In the genomic region with DNA sequence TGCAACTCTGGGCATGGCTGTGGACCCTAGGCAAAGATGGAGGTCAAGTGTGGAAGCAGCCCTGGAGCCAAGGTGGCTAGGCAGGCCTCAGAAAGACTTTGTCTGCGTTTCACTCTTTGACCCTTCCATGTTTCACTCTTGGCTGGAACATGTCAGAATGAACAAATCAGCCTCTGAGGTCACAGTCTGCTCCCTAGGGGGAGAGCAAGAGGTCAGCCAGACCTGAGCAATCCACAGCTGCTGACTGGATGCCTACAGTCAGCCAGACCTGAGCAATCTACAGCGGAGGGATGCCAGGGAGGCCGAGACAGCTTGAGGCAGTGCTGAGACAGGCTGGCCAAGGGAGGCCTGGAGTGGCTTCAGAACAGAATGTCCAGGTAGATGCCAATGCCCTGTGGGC, we compare ENCODE assay signal across 9 mouse cellular contexts. TPM values are rescaled to one million over a fixed set of nuclear protein-coding genes. Genes with fewer than 3 reads are reported as not detected.
A peak's percentile ranks its signal among the peaks of the same experiment; 100 is the strongest.
DNase-seq lines count a peak whose midpoint lies in the region; ATAC-seq and TF ChIP-seq lines count a peak whose summit lies in the region.
"Had no signal": no experiment of that assay in that cellular context is flagged by ENCODE, and none has a peak within 500 bp of the region (broad histone marks: within the 10 kb centered on the region; RNA-seq: fewer than 3 reads in every experiment).

No protein-coding gene starts in this region.

- no peak overlapping the region for H3K4me3 ChIP-seq in neural tube, embryonic 15.5 days (replicated peaks)
- no peak overlapping the region for H3K4me3 ChIP-seq in embryonic facial prominence, embryonic 10.5 days
- no peak overlapping the region for H3K4me3 ChIP-seq in left cerebral cortex, adult 2 months
- H3K4me3 ChIP-seq: embryonic facial prominence, embryonic 12.5 days had no signal

- no peak for ATAC-seq in neural tube, embryonic 15.5 days (ENCODE audit: low FRiP score)

- no peak overlapping the region for H3K4me2 ChIP-seq in neural tube, embryonic 15.5 days
- H3K4me2 ChIP-seq: embryonic facial prominence, embryonic 12.5 days; hindbrain, embryonic 14.5 days had no signal

- 70% methylated on average over 3 of the region's 3 CpGs for whole genome bisulfite sequencing in neural tube, embryonic 15.5 days
- WGBS in embryonic facial prominence, embryonic 10.5 days, result 57% methylated on average over 3 of the region's 3 CpGs

- no peaks in the 10 kb centered on the region for H3K4me1 ChIP-seq in neural tube, embryonic 15.5 days
- peaks cover 47% of the 10 kb centered on the region for H3K4me1 ChIP-seq in embryonic facial prominence, embryonic 10.5 days

- DNase-seq in neural tube, embryonic 10.5 days (ENCODE audit: extremely low spot score, low spot score), result peak; percentile 49
- peak; percentile 78 for DNase-seq in embryonic facial prominence, embryonic 10.5 days (ENCODE audit: low spot score)
- peak; percentile 71 for DNase-seq in kidney, postnatal 10 days
- peak; percentile 60 for DNase-seq in yolk sac, embryonic 10.5 days (ENCODE audit: low spot score)
- DNase-seq in left cerebral cortex, adult 2 months (ENCODE audit: extremely low spot score in 1 of 2, low spot score in 2 of 2), result no peak
- DNase-seq in cerebellum, adult 9-11 months, result no peak

- no peak for TF ChIP-seq CTCF in left cerebral cortex, adult 2 months (IDR thresholded peaks at IDR 0.05)

- H3K27me3 ChIP-seq in neural tube, embryonic 15.5 days (replicated peaks), result no peaks in the 10 kb centered on the region
- no peaks in the 10 kb centered on the region for H3K27me3 ChIP-seq in embryonic facial prominence, embryonic 10.5 days (replicated peaks; ENCODE audit: low read depth, poor library complexity, severe bottlenecking)
- H3K27me3 ChIP-seq: embryonic facial prominence, embryonic 12.5 days had no signal

- intact Hi-C loops in left cerebral cortex, adult 2 months (cut with DNase I), result no loop called here

- H3K27ac ChIP-seq in neural tube, embryonic 15.5 days (replicated peaks), result no peak overlapping the region
- H3K27ac ChIP-seq in embryonic facial prominence, embryonic 10.5 days (replicated peaks), result peak overlapping the region; percentile 52
- H3K27ac ChIP-seq in left cerebral cortex, adult 2 months, result no peak overlapping the region
- H3K27ac ChIP-seq: embryonic facial prominence, embryonic 12.5 days; hindbrain, embryonic 14.5 days had no signal

- H3K9ac ChIP-seq in neural tube, embryonic 15.5 days (replicated peaks), result no peak overlapping the region
- H3K9ac ChIP-seq: embryonic facial prominence, embryonic 12.5 days; hindbrain, embryonic 14.5 days had no signal

- H3K36me3 ChIP-seq in neural tube, embryonic 15.5 days, result no peaks in the 10 kb centered on the region
- H3K36me3 ChIP-seq in embryonic facial prominence, embryonic 10.5 days (replicated peaks), result no peaks in the 10 kb centered on the region
- H3K36me3 ChIP-seq: embryonic facial prominence, embryonic 12.5 days had no signal

- no peaks in the 10 kb centered on the region; the same call in 1 of the 2 replicates for H3K9me3 ChIP-seq in neural tube, embryonic 15.5 days (replicated peaks)
- H3K9me3 ChIP-seq in embryonic facial prominence, embryonic 10.5 days, result peaks cover 31% of the 10 kb centered on the region

RNA-seq across cellular contexts. Expression of a gene that starts 4.7 kb away (rescaled TPM):
- 0.41 and 1.1 TPM in 2 replicates for polyA plus RNA-seq in neural tube, embryonic 15.5 days (2015; fragmentation: Nextera tagmentation; extraction: Ambion mirVana)
- 10.5 and 13.0 TPM in 2 replicates for polyA plus RNA-seq in embryonic facial prominence, embryonic 10.5 days (2016; fragmentation: Nextera tagmentation; extraction: Ambion mirVana)
- not detected for total RNA-seq in left cerebral cortex, adult 2 months (2021)

RNA-seq across cellular contexts. Expression of a gene that starts 23.3 kb away (rescaled TPM):
- polyA plus RNA-seq in neural tube, embryonic 15.5 days (2015; fragmentation: Nextera tagmentation; extraction: Ambion mirVana), result 2.2 and 3.4 TPM in 2 replicates
- polyA plus RNA-seq in embryonic facial prominence, embryonic 10.5 days (2016; fragmentation: Nextera tagmentation; extraction: Ambion mirVana), result 8.2 and 8.5 TPM in 2 replicates
- total RNA-seq in left cerebral cortex, adult 2 months (2021), result under 1 TPM in 1 of 2 experiments, not detected in 1; 0.84 TPM

RNA-seq across cellular contexts. Expression of a gene that starts 31.2 kb away (rescaled TPM):
- polyA plus RNA-seq in neural tube, embryonic 15.5 days (2015; fragmentation: Nextera tagmentation; extraction: Ambion mirVana), result 174 and 182 TPM in 2 replicates
- 131 and 136 TPM in 2 replicates for polyA plus RNA-seq in embryonic facial prominence, embryonic 10.5 days (2016; fragmentation: Nextera tagmentation; extraction: Ambion mirVana)
- total RNA-seq in left cerebral cortex, adult 2 months (2021), result 100 to 1,000 TPM in 1 of 2 experiments, 10 to 100 TPM in 1; 86.2 to 104 TPM

RNA-seq across cellular contexts. Expression of a gene that starts 31.2 kb away (rescaled TPM):
- polyA plus RNA-seq in neural tube, embryonic 15.5 days (2015; fragmentation: Nextera tagmentation; extraction: Ambion mirVana), result 6.5 and 6.6 TPM in 2 replicates
- polyA plus RNA-seq in embryonic facial prominence, embryonic 10.5 days (2016; fragmentation: Nextera tagmentation; extraction: Ambion mirVana), result 5.4 and 5.9 TPM in 2 replicates
- 1 to 10 TPM; 6.3 to 8.1 TPM for total RNA-seq in left cerebral cortex, adult 2 months (2021)

RNA-seq across cellular contexts. Expression of a gene that starts 43.3 kb away (rescaled TPM):
- polyA plus RNA-seq in neural tube, embryonic 15.5 days (2015; fragmentation: Nextera tagmentation; extraction: Ambion mirVana), result 42.3 and 44.2 TPM in 2 replicates
- polyA plus RNA-seq in embryonic facial prominence, embryonic 10.5 days (2016; fragmentation: Nextera tagmentation; extraction: Ambion mirVana), result 35.1 and 36.4 TPM in 2 replicates
- total RNA-seq in left cerebral cortex, adult 2 months (2021), result 100 to 1,000 TPM; 101 to 111 TPM

Comparison
In these comparisons a context has a peak if more than half of its experiments do, and no peak if none do; other contexts are left out.
1. DNase-seq: peak in neural tube, embryonic 10.5 days (single experiment), embryonic facial prominence, embryonic 10.5 days (single experiment), kidney, postnatal 10 days (single experiment) and yolk sac, embryonic 10.5 days (single experiment); none in left cerebral cortex, adult 2 months (0 of 2) and cerebellum, adult 9-11 months (single experiment).